Mouse (Mus musculus) gastrocnemius, postnatal 25 days (tissue): Measurements from ENCODE around the gene Samsn1. TPM values are rescaled to one million over a fixed set of nuclear protein-coding genes. Genes with fewer than 3 reads are reported as not detected.

Experiments used
- DNase-seq: peaks from one replicate; pipeline ENCODE4 v3.0.0; 2022
- long read RNA-seq, 2 experiments: library from polyadenylated mRNA; stranded (forward); transcript quantifications; one replicate each; pipeline ENCODE4 v2.0.0; 2021
- total RNA-seq, 2 experiments: library from RNA; stranded (reverse); gene quantifications; 1 replicate in 1 of 2; 2 replicates in 1 of 2; pipeline ENCODE4 v1.2.3; 2021

The Samsn1 gene
- total RNA-seq = under 1 TPM in 1 of 2 experiments, not detected in 1; 0.13 TPM
- long read RNA-seq, experiment 1 = 0 reads
- long read RNA-seq, experiment 2 = 0 reads

GRCm38 (mm10) chr16:76022181-76022580, at the start of gene Samsn1:
Samsn1 (minus strand) TSS chr16:76022281.
- DNase-seq = no peak

- DNase-seq = no peak
Observed at GRCm38 (mm10) chr16:76066082-76066635, 44.1 kb upstream of the Samsn1 start.

- no peak for DNase-seq
Observed at GRCm38 (mm10) chr16:76054976-76055375, 32.9 kb upstream of the Samsn1 start.

- DNase-seq = no peak
Observed at GRCm38 (mm10) chr16:76054079-76054478, 32.0 kb upstream of the Samsn1 start.

- no peak for DNase-seq
Observed at GRCm38 (mm10) chr16:76053537-76053936, 31.5 kb upstream of the Samsn1 start.

GRCm38 (mm10) chr16:76047066-76047465, 25.0 kb upstream of the Samsn1 start:
- no peak for DNase-seq

GRCm38 (mm10) chr16:76040319-76040945, 18.4 kb upstream of the Samsn1 start:
- DNase-seq = no peak

GRCm38 (mm10) chr16:76019164-76019563, 2.9 kb downstream of the Samsn1 start:
- DNase-seq = no peak

- DNase-seq = no peak
Observed at GRCm38 (mm10) chr16:76003812-76004389, 18.2 kb downstream of the Samsn1 start.

GRCm38 (mm10) chr16:76002870-76003572, 19.1 kb downstream of the Samsn1 start:
- no peak for DNase-seq

GRCm38 (mm10) chr16:76002287-76002686, 19.8 kb downstream of the Samsn1 start:
- no peak for DNase-seq

- DNase-seq = no peak
Observed at GRCm38 (mm10) chr16:76001788-76002187, 20.3 kb downstream of the Samsn1 start.

- DNase-seq = no peak
Observed at GRCm38 (mm10) chr16:76000127-76000526, 22.0 kb downstream of the Samsn1 start.

GRCm38 (mm10) chr16:75990173-75990572, 31.9 kb downstream of the Samsn1 start:
- DNase-seq = no peak

- DNase-seq = no peak
Observed at GRCm38 (mm10) chr16:75983831-75984230, 38.2 kb downstream of the Samsn1 start.

- DNase-seq = no peak
Observed at GRCm38 (mm10) chr16:75979381-75979780, 42.7 kb downstream of the Samsn1 start.

- DNase-seq = no peak
Observed at GRCm38 (mm10) chr16:75977798-75978197, 44.3 kb downstream of the Samsn1 start.

- no peak for DNase-seq
Observed at GRCm38 (mm10) chr16:75975682-75976332, 46.3 kb downstream of the Samsn1 start.

- DNase-seq = no peak
Observed at GRCm38 (mm10) chr16:75970266-75970998, 51.6 kb downstream of the Samsn1 start.

GRCm38 (mm10) chr16:75962021-75962420, 60.1 kb downstream of the Samsn1 start:
- DNase-seq = no peak

GRCm38 (mm10) chr16:75961487-75961886, 60.6 kb downstream of the Samsn1 start:
- DNase-seq = no peak

- peak; percentile 29 for DNase-seq
Observed at GRCm38 (mm10) chr16:75961036-75961435, 61.0 kb downstream of the Samsn1 start.
